Mouse (Mus musculus) lung, embryonic 15.5 days (tissue): ENCODE measurements around the gene Agpat1. TPM values are rescaled to one million over a fixed set of nuclear protein-coding genes. Genes with fewer than 3 reads are reported as not detected.

Source experiments
- ATAC-seq: fragments of 200-750 bp; cut with Nextera tagmentation; 2 replicates; pipeline ENCODE4 v1.8.0; 2017; ENCODE audit warnings: moderate number of reproducible peaks, borderline replicate concordance; ENCODE audit not compliant: low FRiP score, low TSS enrichment; ENCODE audit errors: extremely low read depth
- H3K27ac ChIP-seq: fragments of 300-500 bp; sonication (generic); 2 replicates; pipeline ENCODE4 v1.5.1; 2015; ENCODE audit warnings: moderate library complexity, mild to moderate bottlenecking, inconsistent platforms
- H3K27me3 ChIP-seq: fragments of 300-500 bp; sonication (generic); 2 replicates; pipeline ENCODE4 v1.6.1; 2015; ENCODE audit warnings: inconsistent platforms
- H3K36me3 ChIP-seq: fragments of 300-500 bp; sonication (generic); 2 replicates; pipeline ENCODE4 v1.6.1; 2015; ENCODE audit warnings: inconsistent platforms
- H3K4me1 ChIP-seq: fragments of 300-500 bp; sonication (generic); 2 replicates; pipeline ENCODE4 v1.6.1; 2015; ENCODE audit warnings: inconsistent platforms
- H3K4me2 ChIP-seq: fragments of 300-500 bp; sonication (generic); 2 replicates; pipeline ENCODE4 v1.6.1; 2015; ENCODE audit warnings: inconsistent platforms, mild to moderate bottlenecking, moderate library complexity
- H3K4me3 ChIP-seq: fragments of 300-500 bp; sonication (generic); 2 replicates; pipeline ENCODE4 v1.5.1; 2015; ENCODE audit warnings: mild to moderate bottlenecking, inconsistent platforms
- H3K9ac ChIP-seq: fragments of 300-500 bp; sonication (generic); 2 replicates; pipeline ENCODE4 v1.6.1; 2015; ENCODE audit warnings: inconsistent platforms
- H3K9me3 ChIP-seq: fragments of 300-500 bp; sonication (generic); 2 replicates; pipeline ENCODE4 v1.6.1; 2016; ENCODE audit warnings: inconsistent platforms
- WGBS: fragments of 180-500 bp; shearing (Covaris S2); methylation state at CpG from one replicate; pipeline ENCODE4 v1.1.7; 2015; 5-methylcytosine and 5-hydroxymethylcytosine counted together
- polyA plus RNA-seq: library from polyadenylated mRNA; unstranded; fragments of >200 nt; fragmentation: Nextera tagmentation; extraction: Ambion mirVana; gene quantifications from 2 replicates; pipeline ENCODE4 v1.2.1, GENCODE M21; 2015

The Agpat1 gene
- polyA plus RNA-seq, 1 experiment from 2014 or later = 51.9 TPM

DNA sequence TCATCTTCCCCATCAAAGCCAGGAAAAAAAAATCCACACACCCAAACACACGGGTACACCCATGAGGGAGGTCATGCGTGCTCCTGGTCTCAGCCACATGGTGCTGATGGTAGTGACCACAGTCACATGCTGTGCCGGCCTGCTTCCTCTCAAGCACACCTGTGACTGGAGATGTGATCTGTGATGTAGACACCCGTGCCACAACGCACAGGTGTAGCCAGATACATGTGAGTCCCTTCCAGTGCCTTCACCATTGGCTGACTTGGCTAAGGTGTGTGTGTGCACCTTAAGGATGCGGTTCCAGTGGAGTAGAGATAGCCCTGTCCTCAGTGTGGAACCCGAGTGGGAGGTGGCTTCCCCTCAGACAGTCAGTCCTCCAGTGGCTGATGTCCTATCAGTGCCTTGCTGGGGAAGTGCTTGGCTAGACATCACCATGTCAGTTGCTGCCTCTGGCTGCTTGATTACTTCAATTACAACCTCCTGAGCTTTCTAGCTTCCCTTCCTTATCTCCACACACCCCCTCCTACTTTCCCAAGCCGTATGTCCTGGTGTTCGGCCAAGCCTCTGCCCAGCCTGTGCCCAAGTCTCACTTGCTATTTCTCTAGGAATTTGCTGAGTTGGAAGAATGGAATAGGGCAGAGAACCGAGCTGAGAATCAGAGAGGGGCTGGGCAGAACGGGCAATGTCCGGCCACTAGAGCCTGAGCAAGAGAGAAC lies 55.3 kb downstream of the Agpat1 start:
- no peak overlapping the region for H3K4me2 ChIP-seq
- ATAC-seq = no peak
- H3K36me3 ChIP-seq = no peaks in the 10 kb centered on the region
- no peak overlapping the region for H3K27ac ChIP-seq
- no peaks in the 10 kb centered on the region for H3K9me3 ChIP-seq
- 51% methylated on average over 12 of the region's 12 CpGs for WGBS
- no peak overlapping the region for H3K4me3 ChIP-seq
- no peak overlapping the region for H3K9ac ChIP-seq
- peaks cover 42% of the 10 kb centered on the region for H3K27me3 ChIP-seq
- H3K4me1 ChIP-seq = peaks cover 35% of the 10 kb centered on the region

- no peak overlapping the region for H3K9ac ChIP-seq
- no peak overlapping the region for H3K27ac ChIP-seq
- no peak overlapping the region for H3K4me2 ChIP-seq
- H3K4me1 ChIP-seq = peaks cover 30% of the 10 kb centered on the region
- ATAC-seq = no peak
- H3K4me3 ChIP-seq = no peak overlapping the region
- H3K36me3 ChIP-seq = no peaks in the 10 kb centered on the region
- WGBS = 58% methylated on average over 3 of the region's 3 CpGs
- H3K9me3 ChIP-seq = no peaks in the 10 kb centered on the region
- H3K27me3 ChIP-seq = peaks cover 42% of the 10 kb centered on the region
These were observed 55.8 kb downstream of the Agpat1 start for GRCm38 (mm10) chr17:34659897-34660214.

DNA sequence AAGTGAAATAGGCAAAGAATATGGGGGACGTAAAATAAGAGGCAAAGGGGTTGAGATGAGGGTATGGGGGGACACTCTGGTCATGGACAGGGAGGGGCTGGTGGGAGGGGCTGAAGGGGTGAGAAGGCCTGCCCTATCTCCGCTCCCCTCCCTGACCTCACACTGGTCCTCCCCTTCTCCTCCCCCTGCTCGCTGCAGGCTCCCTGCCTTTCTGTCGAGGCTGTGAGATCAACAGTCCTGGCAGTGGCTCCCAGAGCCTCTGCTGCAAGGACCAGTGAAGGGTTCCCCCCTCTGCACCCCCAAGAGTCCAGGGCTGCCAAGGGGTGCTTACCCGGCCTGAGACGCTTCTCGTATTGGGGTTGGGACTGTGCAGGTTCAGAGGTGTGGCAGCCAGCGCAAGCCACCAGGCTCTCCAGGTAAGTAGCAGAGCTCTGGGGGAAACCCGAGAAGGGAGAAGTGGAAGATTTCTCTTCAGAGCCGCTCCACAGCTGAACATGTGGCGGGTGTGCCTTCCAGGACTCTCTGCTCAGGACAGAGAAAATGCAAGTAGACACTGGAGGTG lies 56.3 kb downstream of the Agpat1 start:
- H3K27me3 ChIP-seq = peaks cover 46% of the 10 kb centered on the region
- 28% methylated on average over 11 of the region's 11 CpGs for WGBS
- no peak overlapping the region for H3K27ac ChIP-seq
- H3K4me1 ChIP-seq = peaks cover 25% of the 10 kb centered on the region
- H3K9ac ChIP-seq = no peak overlapping the region
- 0 out of 2 replicates have a peak overlapping the region, but pooled peaks have one; percentile 21 for H3K4me3 ChIP-seq
- H3K9me3 ChIP-seq = no peaks in the 10 kb centered on the region
- no peak for ATAC-seq
- peak overlapping the region; percentile 53; the same call in 1 of the 2 replicates for H3K4me2 ChIP-seq
- H3K36me3 ChIP-seq = no peaks in the 10 kb centered on the region

GRCm38 (mm10) chr17:34661121-34661591 lies 57.1 kb downstream of the Agpat1 start:
- H3K36me3 ChIP-seq = no peaks in the 10 kb centered on the region
- no peak overlapping the region; the same call in 1 of the 2 replicates for H3K9ac ChIP-seq
- no peaks in the 10 kb centered on the region for H3K9me3 ChIP-seq
- H3K4me1 ChIP-seq = peaks cover 17% of the 10 kb centered on the region
- ATAC-seq = peak; percentile 67; the same call in 1 of the 2 replicates
- WGBS = 2% methylated on average over 19 of the region's 19 CpGs
- H3K27me3 ChIP-seq = peaks cover 53% of the 10 kb centered on the region
- H3K4me3 ChIP-seq = peak overlapping the region; percentile 21
- H3K27ac ChIP-seq = no peak overlapping the region
- H3K4me2 ChIP-seq = peak overlapping the region; percentile 53

- peaks cover 12% of the 10 kb centered on the region for H3K4me1 ChIP-seq
- peaks cover 54% of the 10 kb centered on the region for H3K27me3 ChIP-seq
- H3K4me3 ChIP-seq = no peak overlapping the region
- WGBS = 69% methylated on average over 1 of the region's 1 CpGs
- H3K36me3 ChIP-seq = no peaks in the 10 kb centered on the region
- H3K9me3 ChIP-seq = no peaks in the 10 kb centered on the region
- no peak overlapping the region for H3K9ac ChIP-seq
- H3K27ac ChIP-seq = no peak overlapping the region
- no peak for ATAC-seq
- H3K4me2 ChIP-seq = no peak overlapping the region
These were observed 58.4 kb downstream of the Agpat1 start for GRCm38 (mm10) chr17:34662468-34662867.

GRCm38 (mm10) chr17:34662978-34663377 lies 58.9 kb downstream of the Agpat1 start:
- Histone ChIP-seq H3K9ac (no peak overlapping the region), H3K27me3 (peaks cover 54% of the 10 kb centered on the region), H3K4me3 (no peak overlapping the region), H3K4me1 (peaks cover 12% of the 10 kb centered on the region), H3K9me3 (no peaks in the 10 kb centered on the region), H3K4me2 (no peak overlapping the region), H3K36me3 (no peaks in the 10 kb centered on the region), H3K27ac (no peak overlapping the region)
- ATAC-seq = no peak
- WGBS = 82% methylated on average over 8 of the region's 8 CpGs

Other genes with a start within 250 kb of the Agpat1 start
- 0.08 and 0.16 TPM in 2 replicates for gene Btnl2, start 249.4 kb upstream of the Agpat1 start, polyA plus RNA-seq
- not detected in 2 replicates for gene Btnl1, start 227.1 kb upstream of the Agpat1 start, polyA plus RNA-seq
- 0.37 and 0.89 TPM in 2 replicates for gene BC051142, start 205.4 kb upstream of the Agpat1 start, polyA plus RNA-seq
- not detected in 2 replicates for gene Btnl4, start 126.9 kb upstream of the Agpat1 start, polyA plus RNA-seq
- gene Btnl6, start 86.9 kb upstream of the Agpat1 start, polyA plus RNA-seq = not detected in 2 replicates
- 11.2 and 12.0 TPM in 2 replicates for gene Notch4, start 40.0 kb upstream of the Agpat1 start, polyA plus RNA-seq
- gene Gpsm3, start 14.5 kb upstream of the Agpat1 start, polyA plus RNA-seq = 11.5 and 17.9 TPM in 2 replicates
- 8.8 and 9.8 TPM in 2 replicates for gene Pbx2, start 13.0 kb upstream of the Agpat1 start, polyA plus RNA-seq
- gene Ager, start 6.4 kb upstream of the Agpat1 start, polyA plus RNA-seq = 197 and 248 TPM in 2 replicates
- gene Rnf5, start 572 bp upstream of the Agpat1 start, polyA plus RNA-seq = 122 and 124 TPM in 2 replicates
- gene Egfl8, start 11.7 kb downstream of the Agpat1 start, polyA plus RNA-seq = 2.2 and 2.8 TPM in 2 replicates
- gene Ppt2, start 24.2 kb downstream of the Agpat1 start, polyA plus RNA-seq = 21.0 and 22.4 TPM in 2 replicates
- gene Prrt1, start 25.3 kb downstream of the Agpat1 start, polyA plus RNA-seq = 0.16 and 0.46 TPM in 2 replicates
- 12.9 and 14.0 TPM in 2 replicates for gene Fkbpl, start 40.5 kb downstream of the Agpat1 start, polyA plus RNA-seq
- 84.6 and 85.8 TPM in 2 replicates for gene Atf6b, start 42.9 kb downstream of the Agpat1 start, polyA plus RNA-seq
- gene Tnxb, start 66.3 kb downstream of the Agpat1 start, polyA plus RNA-seq = 0.59 and 0.77 TPM in 2 replicates
- gene C4b, start 139.6 kb downstream of the Agpat1 start, polyA plus RNA-seq = 0.11 and 0.42 TPM in 2 replicates
- gene Cyp21a1, start 200.3 kb downstream of the Agpat1 start, polyA plus RNA-seq = not detected in 2 replicates
- gene Stk19, start 232.7 kb downstream of the Agpat1 start, polyA plus RNA-seq = 32.7 and 33.7 TPM in 2 replicates
- 63.0 and 63.3 TPM in 2 replicates for gene Dxo, start 232.8 kb downstream of the Agpat1 start, polyA plus RNA-seq
- gene Skiv2l, start 245.9 kb downstream of the Agpat1 start, polyA plus RNA-seq = 50.8 and 54.0 TPM in 2 replicates
- gene Nelfe, start 246.1 kb downstream of the Agpat1 start, polyA plus RNA-seq = 92.6 and 95.7 TPM in 2 replicates